Mouse (Mus musculus): ENCODE data around the gene Ntrk3. TPM values are rescaled to one million over a fixed set of nuclear protein-coding genes. Genes with fewer than 3 reads are reported as not detected.

Ntrk3 gene
- polyA plus RNA-seq, 2 experiments: 5.3 to 15.0 TPM

- Histone ChIP-seq H3K36me3 (ENCODE audit: control insufficient read depth, insufficient read depth, low read length) (no peaks in the 10 kb centered on the region), H3K9ac (ENCODE audit: low read depth, low read length, severe bottlenecking) (no peak overlapping the region), H3K4me2 (replicated peaks; ENCODE audit: low read depth, low read length, severe bottlenecking) (no peak overlapping the region), H3K4me1 (ENCODE audit: control insufficient read depth, insufficient read depth, low read length) (no peaks in the 10 kb centered on the region), H3K4me3 (replicated peaks; ENCODE audit: low read length) (no peak overlapping the region), H3K9me3 (ENCODE audit: control insufficient read depth, low read length) (no peaks in the 10 kb centered on the region), H3K27me3 (ENCODE audit: control insufficient read depth, insufficient read depth, low read length) (no peaks in the 10 kb centered on the region), H3K27ac (replicated peaks; ENCODE audit: low read depth, low read length) (no peak overlapping the region)
- TF ChIP-seq POLR2A (IDR thresholded peaks at IDR 0.05; ENCODE audit: borderline replicate concordance, extremely low read depth, insufficient read depth, insufficient read length): no peak
- ATAC-seq (ENCODE audit: low FRiP score, low read depth) (no peak), DNase-seq (ENCODE audit: low spot score) (no peak)
- 24% methylated on average over 7 of the region's 7 CpGs for WGBS
Measured at GRCm38 (mm10) chr7:78491176-78491575, 246.6 kb downstream of the Ntrk3 start.

GRCm38 (mm10) chr7:78484290-78484689 lies 253.5 kb downstream of the Ntrk3 start:
- no peak for DNase-seq (ENCODE audit: low spot score)
- WGBS: 87% methylated on average over 2 of the region's 2 CpGs

GRCm38 (mm10) chr7:78483729-78484128 lies 254.1 kb downstream of the Ntrk3 start:
- H3K9me3 ChIP-seq (ENCODE audit: control insufficient read depth, low read length): no peaks in the 10 kb centered on the region
- ATAC-seq (ENCODE audit: low FRiP score, low read depth) (no peak), DNase-seq (ENCODE audit: low spot score) (no peak)
- 78% methylated on average over 3 of the region's 3 CpGs for WGBS
- H3K36me3 ChIP-seq (ENCODE audit: control insufficient read depth, insufficient read depth, low read length): no peaks in the 10 kb centered on the region
- H3K4me1 ChIP-seq (ENCODE audit: control insufficient read depth, insufficient read depth, low read length): no peaks in the 10 kb centered on the region
- TF ChIP-seq POLR2A (IDR thresholded peaks at IDR 0.05; ENCODE audit: borderline replicate concordance, extremely low read depth, insufficient read depth, insufficient read length): no peak
- H3K4me3 ChIP-seq (replicated peaks; ENCODE audit: low read length): no peak overlapping the region
- no peak overlapping the region for H3K27ac ChIP-seq (replicated peaks; ENCODE audit: low read depth, low read length)
- no peaks in the 10 kb centered on the region for H3K27me3 ChIP-seq (ENCODE audit: control insufficient read depth, insufficient read depth, low read length)
- H3K4me2 ChIP-seq (replicated peaks; ENCODE audit: low read depth, low read length, severe bottlenecking): no peak overlapping the region
- no peak overlapping the region for H3K9ac ChIP-seq (ENCODE audit: low read depth, low read length, severe bottlenecking)

More at GRCm38 (mm10) chr7:78484290-78484689, 253.5 kb downstream of the Ntrk3 start:
- ATAC-seq (ENCODE audit: low FRiP score, low read depth): no peak
- no peak for TF ChIP-seq POLR2A (IDR thresholded peaks at IDR 0.05; ENCODE audit: borderline replicate concordance, extremely low read depth, insufficient read depth, insufficient read length)
- no peak overlapping the region for H3K4me2 ChIP-seq (replicated peaks; ENCODE audit: low read depth, low read length, severe bottlenecking)
- H3K9ac ChIP-seq (ENCODE audit: low read depth, low read length, severe bottlenecking): no peak overlapping the region
- H3K4me1 ChIP-seq (ENCODE audit: control insufficient read depth, insufficient read depth, low read length): no peaks in the 10 kb centered on the region
- no peak overlapping the region for H3K4me3 ChIP-seq (replicated peaks; ENCODE audit: low read length)
- no peak overlapping the region for H3K27ac ChIP-seq (replicated peaks; ENCODE audit: low read depth, low read length)
- H3K27me3 ChIP-seq (ENCODE audit: control insufficient read depth, insufficient read depth, low read length): no peaks in the 10 kb centered on the region
- no peaks in the 10 kb centered on the region for H3K9me3 ChIP-seq (ENCODE audit: control insufficient read depth, low read length)
- no peaks in the 10 kb centered on the region for H3K36me3 ChIP-seq (ENCODE audit: control insufficient read depth, insufficient read depth, low read length)

- no peak for TF ChIP-seq POLR2A (IDR thresholded peaks at IDR 0.05; ENCODE audit: borderline replicate concordance, extremely low read depth, insufficient read depth, insufficient read length)
- ATAC-seq (ENCODE audit: low FRiP score, low read depth) (no peak), DNase-seq (ENCODE audit: low spot score) (no peak)
- no peaks in the 10 kb centered on the region for H3K4me1 ChIP-seq (ENCODE audit: control insufficient read depth, insufficient read depth, low read length)
- no peak overlapping the region for H3K4me3 ChIP-seq (replicated peaks; ENCODE audit: low read length)
- no peak overlapping the region for H3K27ac ChIP-seq (replicated peaks; ENCODE audit: low read depth, low read length)
- no peak overlapping the region for H3K9ac ChIP-seq (ENCODE audit: low read depth, low read length, severe bottlenecking)
- H3K27me3 ChIP-seq (ENCODE audit: control insufficient read depth, insufficient read depth, low read length): no peaks in the 10 kb centered on the region
- no peak overlapping the region for H3K4me2 ChIP-seq (replicated peaks; ENCODE audit: low read depth, low read length, severe bottlenecking)
- H3K9me3 ChIP-seq (ENCODE audit: control insufficient read depth, low read length): no peaks in the 10 kb centered on the region
- 75% methylated on average over 2 of the region's 2 CpGs for WGBS
- no peaks in the 10 kb centered on the region for H3K36me3 ChIP-seq (ENCODE audit: control insufficient read depth, insufficient read depth, low read length)
Measured at GRCm38 (mm10) chr7:78483061-78483460, 254.8 kb downstream of the Ntrk3 start.

GRCm38 (mm10) chr7:78478881-78479280 lies 258.9 kb downstream of the Ntrk3 start:
- ATAC-seq (ENCODE audit: low FRiP score, low read depth): no peak
- Histone ChIP-seq H3K27ac (replicated peaks; ENCODE audit: low read depth, low read length) (no peak overlapping the region), H3K4me2 (replicated peaks; ENCODE audit: low read depth, low read length, severe bottlenecking) (no peak overlapping the region)

GRCm38 (mm10) chr7:78471755-78472154 lies 266.1 kb downstream of the Ntrk3 start:
- H3K4me2 ChIP-seq (replicated peaks; ENCODE audit: low read depth, low read length, severe bottlenecking): no peak overlapping the region
- no peak overlapping the region for H3K27ac ChIP-seq (replicated peaks; ENCODE audit: low read depth, low read length)
- no peak for TF ChIP-seq POLR2A (IDR thresholded peaks at IDR 0.05; ENCODE audit: borderline replicate concordance, extremely low read depth, insufficient read depth, insufficient read length)
- 83% methylated on average over 4 of the region's 4 CpGs for WGBS
- no peaks in the 10 kb centered on the region for H3K4me1 ChIP-seq (ENCODE audit: control insufficient read depth, insufficient read depth, low read length)
- no peaks in the 10 kb centered on the region for H3K27me3 ChIP-seq (ENCODE audit: control insufficient read depth, insufficient read depth, low read length)
- ATAC-seq (ENCODE audit: low FRiP score, low read depth) (no peak), DNase-seq (ENCODE audit: low spot score) (no peak)
- no peak overlapping the region for H3K4me3 ChIP-seq (replicated peaks; ENCODE audit: low read length)
- H3K9me3 ChIP-seq (ENCODE audit: control insufficient read depth, low read length): no peaks in the 10 kb centered on the region
- no peaks in the 10 kb centered on the region for H3K36me3 ChIP-seq (ENCODE audit: control insufficient read depth, insufficient read depth, low read length)
- no peak overlapping the region for H3K9ac ChIP-seq (ENCODE audit: low read depth, low read length, severe bottlenecking)

More at GRCm38 (mm10) chr7:78478881-78479280, 258.9 kb downstream of the Ntrk3 start:
- WGBS: 89% methylated on average over 2 of the region's 2 CpGs
- DNase-seq (ENCODE audit: low spot score): no peak
- no peaks in the 10 kb centered on the region for H3K4me1 ChIP-seq (ENCODE audit: control insufficient read depth, insufficient read depth, low read length)
- H3K36me3 ChIP-seq (ENCODE audit: control insufficient read depth, insufficient read depth, low read length): no peaks in the 10 kb centered on the region
- H3K9me3 ChIP-seq (ENCODE audit: control insufficient read depth, low read length): no peaks in the 10 kb centered on the region
- TF ChIP-seq POLR2A (IDR thresholded peaks at IDR 0.05; ENCODE audit: borderline replicate concordance, extremely low read depth, insufficient read depth, insufficient read length): no peak
- H3K4me3 ChIP-seq (replicated peaks; ENCODE audit: low read length): no peak overlapping the region
- no peak overlapping the region for H3K9ac ChIP-seq (ENCODE audit: low read depth, low read length, severe bottlenecking)
- no peaks in the 10 kb centered on the region for H3K27me3 ChIP-seq (ENCODE audit: control insufficient read depth, insufficient read depth, low read length)
